Mouse (Mus musculus) kidney, adult 2 months (tissue): ENCODE measurements at regions not wholly inside any gene's neighbourhood (a gene's known extent, or its start where the extent isn't known, plus 50 kb on each side); places are given as distances from the start of the nearest gene placed in this dataset.

Experiments
- CTCF ChIP-seq: fragments of 200-500 bp; conservative IDR thresholded peaks from 2 replicates; pipeline ENCODE4 v1.5.1; 2011; ENCODE audit warnings: low read depth, mild to moderate bottlenecking, control low read depth, low read length, moderate library complexity, mixed read lengths; ENCODE audit not compliant: insufficient read depth, insufficient read length
- POLR2A ChIP-seq: fragments of 200-500 bp; IDR thresholded peaks from one replicate; pipeline ENCODE4 v1.6.1; 2011; ENCODE audit warnings: low read depth, low read length, control low read depth

GRCm38 (mm10) chr6:65262572-65262971 is 117.9 kb upstream of the Hpgds start:
- TF ChIP-seq POLR2A (no peak), CTCF (no peak)
